Mouse (Mus musculus): Measurements from ENCODE around the gene Reln.

GRCm38 (mm10) chr5:22295161-22295560, 49.3 kb downstream of the Reln start:
- TF ChIP-seq POLR2A (IDR thresholded peaks at IDR 0.05; ENCODE audit: control insufficient read depth, extremely low read depth, insufficient read depth, low read length, poor library complexity) (no peak), CTCF (IDR thresholded peaks at IDR 0.05; ENCODE audit: borderline replicate concordance, control insufficient read depth, extremely low read depth, insufficient read depth, low read length, poor library complexity) (no peak)

All from thymus, adult 2 months (tissue).